Mouse (Mus musculus) liver, embryonic 13.5 days (tissue): ENCODE measurements around the gene Vcan. TPM values are rescaled to one million over a fixed set of nuclear protein-coding genes. Genes with fewer than 3 reads are reported as not detected.

ENCODE experiments used
- ATAC-seq: fragments of 200-750 bp; cut with Nextera tagmentation; 2 replicates; pipeline ENCODE4 v1.8.0; 2017; ENCODE audit warnings: low read depth, mild to moderate bottlenecking, moderate number of reproducible peaks, moderate library complexity
- DNase-seq: peaks from one replicate; pipeline ENCODE4 v3.0.0; 2022
- H3K27ac ChIP-seq: fragments of 300-500 bp; sonication (generic); 2 replicates; pipeline ENCODE4 v1.5.1; 2015; ENCODE audit warnings: moderate library complexity, mild to moderate bottlenecking, inconsistent platforms
- H3K27me3 ChIP-seq: fragments of 300-500 bp; sonication (generic); 2 replicates; pipeline ENCODE4 v1.6.1; 2015; ENCODE audit warnings: mild to moderate bottlenecking, inconsistent platforms
- H3K36me3 ChIP-seq: fragments of 300-500 bp; sonication (generic); 2 replicates; pipeline ENCODE4 v1.6.1; 2015; ENCODE audit warnings: mild to moderate bottlenecking, inconsistent platforms
- H3K4me1 ChIP-seq: fragments of 300-500 bp; sonication (generic); replicated peaks from 2 replicates; pipeline ENCODE4 v1.6.1; 2015; ENCODE audit warnings: inconsistent platforms
- H3K4me2 ChIP-seq: fragments of 300-500 bp; sonication (generic); 2 replicates; pipeline ENCODE4 v1.6.1; 2015; ENCODE audit warnings: inconsistent platforms, mild to moderate bottlenecking, moderate library complexity
- H3K4me3 ChIP-seq: fragments of 300-500 bp; sonication (generic); replicated peaks from 2 replicates; pipeline ENCODE4 v1.5.1; 2015; ENCODE audit warnings: mild to moderate bottlenecking, inconsistent platforms
- H3K9ac ChIP-seq: fragments of 300-500 bp; sonication (generic); 2 replicates; pipeline ENCODE4 v1.6.1; 2015; ENCODE audit warnings: mild to moderate bottlenecking, inconsistent platforms
- H3K9me3 ChIP-seq: fragments of 300-500 bp; sonication (generic); replicated peaks from 2 replicates; pipeline ENCODE4 v1.6.1; 2016; ENCODE audit warnings: inconsistent platforms
- WGBS: fragments of 180-500 bp; shearing (Covaris S2); methylation state at CpG from one replicate; pipeline ENCODE4 v1.1.7; 2015; ENCODE audit not compliant: insufficient replicate concordance; 5-methylcytosine and 5-hydroxymethylcytosine counted together
- polyA plus RNA-seq: library from polyadenylated mRNA; unstranded; fragments of >200 nt; fragmentation: Nextera tagmentation; extraction: Ambion mirVana; gene quantifications from 2 replicates; pipeline ENCODE4 v1.2.1, GENCODE M21; 2015

The Vcan gene
- polyA plus RNA-seq = 1.8 and 2.0 TPM in 2 replicates

- WGBS = under 1% methylated on average over 40 of the region's 40 CpGs
- Histone ChIP-seq H3K9ac (no peak within 1 kb of the TSS), H3K4me1 (peaks cover 32% of the 10 kb centered on the region), H3K4me2 (peak within 1 kb of the TSS; percentile 79), H3K27ac (no peak within 1 kb of the TSS), H3K36me3 (no peaks in the 10 kb centered on the region), H3K9me3 (no peaks in the 10 kb centered on the region), H3K4me3 (peak within 1 kb of the TSS; percentile 65), H3K27me3 (peaks cover 62% of the 10 kb centered on the region)
- DNase-seq (no peak), ATAC-seq (no peak)
Measured at GRCm38 (mm10) chr13:89741766-89742685, at the start of gene Vcan. TSS of gene Vcan (minus strand) at chr13:89742509.

GRCm38 (mm10) chr13:89791475-89791874 is 49.2 kb upstream of the Vcan start:
- WGBS = 49% methylated on average over 5 of the region's 5 CpGs
- no peak for DNase-seq
- H3K27me3 ChIP-seq = no peaks in the 10 kb centered on the region
- H3K4me1 ChIP-seq = no peaks in the 10 kb centered on the region
- no peak overlapping the region for H3K4me2 ChIP-seq
- no peak overlapping the region for H3K4me3 ChIP-seq
- no peaks in the 10 kb centered on the region for H3K9me3 ChIP-seq
- no peak overlapping the region for H3K9ac ChIP-seq
- no peaks in the 10 kb centered on the region for H3K36me3 ChIP-seq
- ATAC-seq = no peak
- no peak overlapping the region for H3K27ac ChIP-seq

GRCm38 (mm10) chr13:89782886-89783285 is 40.6 kb upstream of the Vcan start:
- Histone ChIP-seq H3K9me3 (no peaks in the 10 kb centered on the region), H3K27ac (no peak overlapping the region), H3K27me3 (no peaks in the 10 kb centered on the region), H3K4me2 (no peak overlapping the region), H3K36me3 (no peaks in the 10 kb centered on the region), H3K4me3 (no peak overlapping the region), H3K9ac (no peak overlapping the region), H3K4me1 (no peaks in the 10 kb centered on the region)
- 8% methylated on average over 2 of the region's 2 CpGs for WGBS
- DNase-seq = no peak
- ATAC-seq = no peak

GRCm38 (mm10) chr13:89780276-89780675 is 38.0 kb upstream of the Vcan start:
- Histone ChIP-seq H3K4me1 (no peaks in the 10 kb centered on the region), H3K4me3 (no peak overlapping the region), H3K4me2 (no peak overlapping the region), H3K27ac (no peak overlapping the region), H3K9ac (no peak overlapping the region), H3K27me3 (no peaks in the 10 kb centered on the region), H3K9me3 (no peaks in the 10 kb centered on the region), H3K36me3 (no peaks in the 10 kb centered on the region)
- WGBS = 53% methylated on average over 3 of the region's 3 CpGs
- DNase-seq (no peak), ATAC-seq (no peak)

GRCm38 (mm10) chr13:89779208-89779911 is 37.1 kb upstream of the Vcan start:
- no peak for DNase-seq
- H3K27ac ChIP-seq = no peak overlapping the region
- WGBS = 49% methylated on average over 7 of the region's 7 CpGs
- no peak overlapping the region for H3K9ac ChIP-seq
- no peaks in the 10 kb centered on the region for H3K4me1 ChIP-seq
- no peak overlapping the region for H3K4me3 ChIP-seq
- no peak overlapping the region for H3K4me2 ChIP-seq
- H3K27me3 ChIP-seq = no peaks in the 10 kb centered on the region
- ATAC-seq = no peak
- H3K36me3 ChIP-seq = no peaks in the 10 kb centered on the region
- H3K9me3 ChIP-seq = no peaks in the 10 kb centered on the region

GRCm38 (mm10) chr13:89777764-89778163 is 35.5 kb upstream of the Vcan start:
- no peak for ATAC-seq
- H3K4me3 ChIP-seq = no peak overlapping the region
- H3K36me3 ChIP-seq = no peaks in the 10 kb centered on the region
- H3K4me1 ChIP-seq = no peaks in the 10 kb centered on the region
- WGBS = 50% methylated on average over 1 of the region's 1 CpGs
- H3K27me3 ChIP-seq = no peaks in the 10 kb centered on the region
- DNase-seq = no peak
- H3K9me3 ChIP-seq = no peaks in the 10 kb centered on the region
- H3K27ac ChIP-seq = no peak overlapping the region
- H3K4me2 ChIP-seq = no peak overlapping the region
- no peak overlapping the region for H3K9ac ChIP-seq

- WGBS = 54% methylated on average over 1 of the region's 1 CpGs
Measured at GRCm38 (mm10) chr13:89777146-89777545, 34.8 kb upstream of the Vcan start.

GRCm38 (mm10) chr13:89766551-89766950 is 24.2 kb upstream of the Vcan start:
- ATAC-seq (no peak), DNase-seq (no peak)
- Histone ChIP-seq H3K4me3 (no peak overlapping the region), H3K4me1 (no peaks in the 10 kb centered on the region), H3K9me3 (no peaks in the 10 kb centered on the region), H3K27ac (no peak overlapping the region), H3K4me2 (no peak overlapping the region), H3K9ac (no peak overlapping the region), H3K36me3 (no peaks in the 10 kb centered on the region), H3K27me3 (no peaks in the 10 kb centered on the region)
- 24% methylated on average over 1 of the region's 1 CpGs for WGBS

More at GRCm38 (mm10) chr13:89777146-89777545, 34.8 kb upstream of the Vcan start:
- ATAC-seq (no peak), DNase-seq (no peak)
- no peaks in the 10 kb centered on the region for H3K9me3 ChIP-seq
- H3K27me3 ChIP-seq = no peaks in the 10 kb centered on the region
- H3K4me3 ChIP-seq = no peak overlapping the region
- H3K36me3 ChIP-seq = no peaks in the 10 kb centered on the region
- no peaks in the 10 kb centered on the region for H3K4me1 ChIP-seq
- no peak overlapping the region for H3K27ac ChIP-seq
- H3K4me2 ChIP-seq = no peak overlapping the region
- H3K9ac ChIP-seq = no peak overlapping the region

GRCm38 (mm10) chr13:89765966-89766365 is 23.7 kb upstream of the Vcan start:
- no peak overlapping the region for H3K4me3 ChIP-seq
- H3K36me3 ChIP-seq = no peaks in the 10 kb centered on the region
- H3K27ac ChIP-seq = no peak overlapping the region
- no peaks in the 10 kb centered on the region for H3K9me3 ChIP-seq
- no peak overlapping the region for H3K9ac ChIP-seq
- no peak for DNase-seq
- no peak for ATAC-seq
- no peak overlapping the region for H3K4me2 ChIP-seq
- WGBS = 65% methylated on average over 3 of the region's 3 CpGs
- H3K27me3 ChIP-seq = no peaks in the 10 kb centered on the region
- H3K4me1 ChIP-seq = no peaks in the 10 kb centered on the region

GRCm38 (mm10) chr13:89762339-89762738 is 20.0 kb upstream of the Vcan start:
- ATAC-seq (no peak), DNase-seq (no peak)
- Histone ChIP-seq H3K4me1 (no peaks in the 10 kb centered on the region), H3K36me3 (no peaks in the 10 kb centered on the region), H3K27ac (no peak overlapping the region), H3K4me2 (no peak overlapping the region), H3K9ac (no peak overlapping the region), H3K4me3 (no peak overlapping the region), H3K27me3 (no peaks in the 10 kb centered on the region), H3K9me3 (no peaks in the 10 kb centered on the region)
- WGBS = 45% methylated on average over 3 of the region's 3 CpGs

- H3K4me2 ChIP-seq = no peak overlapping the region
- no peak overlapping the region for H3K27ac ChIP-seq
- no peak for ATAC-seq
- no peak overlapping the region for H3K9ac ChIP-seq
- no peaks in the 10 kb centered on the region for H3K9me3 ChIP-seq
- no peaks in the 10 kb centered on the region for H3K27me3 ChIP-seq
- H3K36me3 ChIP-seq = no peaks in the 10 kb centered on the region
- no peak overlapping the region for H3K4me3 ChIP-seq
- no peak for DNase-seq
- H3K4me1 ChIP-seq = no peaks in the 10 kb centered on the region
Measured at GRCm38 (mm10) chr13:89756347-89756746, 14.0 kb upstream of the Vcan start.
